Mouse (Mus musculus) hindbrain, embryonic 13.5 days (tissue): ENCODE results near the gene 9230102O04Rik. TPM values are rescaled to one million over a fixed set of nuclear protein-coding genes. Genes with fewer than 3 reads are reported as not detected.

Experiments
- ATAC-seq: fragments of 200-750 bp; cut with Nextera tagmentation; 2 replicates; pipeline ENCODE4 v1.8.0; 2017; ENCODE audit warnings: moderate TSS enrichment; ENCODE audit not compliant: low FRiP score
- H3K27ac ChIP-seq: fragments of 300-500 bp; sonication (generic); 2 replicates; pipeline ENCODE4 v1.5.1; 2015; ENCODE audit warnings: inconsistent platforms, mild to moderate bottlenecking, moderate library complexity
- H3K27me3 ChIP-seq: fragments of 300-500 bp; sonication (generic); 2 replicates; pipeline ENCODE4 v1.6.1; 2015; ENCODE audit warnings: mild to moderate bottlenecking, inconsistent platforms
- H3K36me3 ChIP-seq: fragments of 300-500 bp; sonication (generic); 2 replicates; pipeline ENCODE4 v1.6.1; 2015; ENCODE audit warnings: mild to moderate bottlenecking, inconsistent platforms
- H3K4me1 ChIP-seq: fragments of 300-500 bp; sonication (generic); replicated peaks from 2 replicates; pipeline ENCODE4 v1.6.1; 2015; ENCODE audit warnings: inconsistent platforms
- H3K4me2 ChIP-seq: fragments of 300-500 bp; sonication (generic); 2 replicates; pipeline ENCODE4 v1.6.1; 2015; ENCODE audit warnings: inconsistent platforms, mild to moderate bottlenecking, moderate library complexity
- H3K4me3 ChIP-seq: fragments of 300-500 bp; sonication (generic); 2 replicates; pipeline ENCODE4 v1.5.1; 2015; ENCODE audit warnings: mild to moderate bottlenecking, inconsistent platforms
- H3K9ac ChIP-seq: fragments of 300-500 bp; sonication (generic); 2 replicates; pipeline ENCODE4 v1.6.1; 2015; ENCODE audit warnings: mild to moderate bottlenecking, inconsistent platforms
- H3K9me3 ChIP-seq: fragments of 300-500 bp; sonication (generic); 2 replicates; pipeline ENCODE4 v1.6.1; 2016; ENCODE audit warnings: inconsistent platforms
- WGBS: fragments of 180-500 bp; shearing (Covaris S2); methylation state at CpG from one replicate; pipeline ENCODE4 v1.1.7; 2015; 5-methylcytosine and 5-hydroxymethylcytosine counted together
- polyA plus RNA-seq: library from polyadenylated mRNA; unstranded; fragments of >200 nt; fragmentation: Nextera tagmentation; extraction: Ambion mirVana; gene quantifications from 2 replicates; pipeline ENCODE4 v1.2.1, GENCODE M21; 2015

9230102O04Rik gene
- 1.4 and 2.7 TPM in 2 replicates for polyA plus RNA-seq

- no peaks in the 10 kb centered on the region for H3K9me3 ChIP-seq
- H3K4me3 ChIP-seq = peak within 1 kb of the TSS; percentile 23
- peaks cover 7% of the 10 kb centered on the region; the same call in 1 of the 2 replicates for H3K4me1 ChIP-seq
- H3K27ac ChIP-seq = no peak within 1 kb of the TSS
- H3K36me3 ChIP-seq = no peaks in the 10 kb centered on the region
- 0 out of 2 replicates have a peak within 1 kb of the TSS, but pooled peaks have one; percentile 1 for H3K9ac ChIP-seq
- WGBS = under 1% methylated on average over 30 of the region's 30 CpGs
- peak; percentile 67 for ATAC-seq
- peak within 1 kb of the TSS; percentile 41 for H3K4me2 ChIP-seq
- peaks cover 96% of the 10 kb centered on the region for H3K27me3 ChIP-seq
Measured at GRCm38 (mm10) chr2:9888913-9889650, at the start of gene 9230102O04Rik. 9230102O04Rik (minus strand) TSS chr2:9889540.

- ATAC-seq = no peak
- no peaks in the 10 kb centered on the region for H3K27me3 ChIP-seq
- H3K4me3 ChIP-seq = no peak overlapping the region
- no peaks in the 10 kb centered on the region for H3K9me3 ChIP-seq
- H3K4me1 ChIP-seq = no peaks in the 10 kb centered on the region
- 0 out of 2 replicates have a peak, but pooled peaks cover 8% of the 10 kb centered on the region for H3K36me3 ChIP-seq
- no peak overlapping the region for H3K4me2 ChIP-seq
- 43% methylated on average over 1 of the region's 1 CpGs for WGBS
- no peak overlapping the region for H3K9ac ChIP-seq
- H3K27ac ChIP-seq = no peak overlapping the region
Measured at GRCm38 (mm10) chr2:9935965-9936364, 46.6 kb upstream of the 9230102O04Rik start.

GRCm38 (mm10) chr2:9926905-9927283 is 37.6 kb upstream of the 9230102O04Rik start:
- Histone ChIP-seq H3K4me1 (peaks cover 7% of the 10 kb centered on the region), H3K9ac (no peak overlapping the region), H3K27ac (no peak overlapping the region), H3K9me3 (no peaks in the 10 kb centered on the region), H3K36me3 (peaks cover 7% of the 10 kb centered on the region; the same call in 1 of the 2 replicates), H3K4me2 (no peak overlapping the region), H3K4me3 (no peak overlapping the region), H3K27me3 (no peaks in the 10 kb centered on the region)
- ATAC-seq = no peak
- WGBS = 70% methylated on average over 4 of the region's 4 CpGs

GRCm38 (mm10) chr2:9926194-9926904 is 37.0 kb upstream of the 9230102O04Rik start:
- Histone ChIP-seq H3K27me3 (no peaks in the 10 kb centered on the region), H3K4me2 (no peak overlapping the region), H3K4me3 (no peak overlapping the region), H3K9me3 (no peaks in the 10 kb centered on the region), H3K27ac (no peak overlapping the region), H3K4me1 (peaks cover 7% of the 10 kb centered on the region), H3K9ac (no peak overlapping the region; the same call in 1 of the 2 replicates), H3K36me3 (peaks cover 6% of the 10 kb centered on the region; the same call in 1 of the 2 replicates)
- WGBS = 48% methylated on average over 7 of the region's 7 CpGs
- ATAC-seq = no peak

GRCm38 (mm10) chr2:9918691-9919471 is 29.5 kb upstream of the 9230102O04Rik start:
- H3K4me3 ChIP-seq = no peak overlapping the region
- no peak overlapping the region for H3K27ac ChIP-seq
- WGBS = 90% methylated on average over 17 of the region's 17 CpGs
- ATAC-seq = no peak
- no peaks in the 10 kb centered on the region for H3K9me3 ChIP-seq
- peaks cover 30% of the 10 kb centered on the region for H3K36me3 ChIP-seq
- H3K4me2 ChIP-seq = no peak overlapping the region
- H3K9ac ChIP-seq = no peak overlapping the region
- no peaks in the 10 kb centered on the region for H3K27me3 ChIP-seq
- H3K4me1 ChIP-seq = no peaks in the 10 kb centered on the region

GRCm38 (mm10) chr2:9917602-9918001 is 28.3 kb upstream of the 9230102O04Rik start:
- no peak for ATAC-seq
- H3K36me3 ChIP-seq = peaks cover 28% of the 10 kb centered on the region
- H3K4me2 ChIP-seq = no peak overlapping the region
- no peak overlapping the region for H3K9ac ChIP-seq
- H3K9me3 ChIP-seq = no peaks in the 10 kb centered on the region
- H3K27me3 ChIP-seq = no peaks in the 10 kb centered on the region
- 91% methylated on average over 9 of the region's 9 CpGs for WGBS
- no peak overlapping the region for H3K27ac ChIP-seq
- H3K4me3 ChIP-seq = no peak overlapping the region
- H3K4me1 ChIP-seq = no peaks in the 10 kb centered on the region

GRCm38 (mm10) chr2:9905995-9906394 is 16.7 kb upstream of the 9230102O04Rik start:
- Histone ChIP-seq H3K36me3 (no peaks in the 10 kb centered on the region), H3K4me2 (peak overlapping the region; percentile 29; the same call in 1 of the 2 replicates), H3K9me3 (no peaks in the 10 kb centered on the region), H3K27ac (no peak overlapping the region), H3K9ac (no peak overlapping the region), H3K4me3 (no peak overlapping the region), H3K4me1 (0 out of 2 replicates have a peak, but pooled peaks cover 4% of the 10 kb centered on the region), H3K27me3 (peaks cover 26% of the 10 kb centered on the region)
- ATAC-seq = no peak
- WGBS = 10% methylated on average over 11 of the region's 11 CpGs

- no peak for ATAC-seq
- H3K4me1 ChIP-seq = 0 out of 2 replicates have a peak, but pooled peaks cover 4% of the 10 kb centered on the region
- no peak overlapping the region for H3K4me3 ChIP-seq
- no peak overlapping the region for H3K27ac ChIP-seq
- H3K36me3 ChIP-seq = no peaks in the 10 kb centered on the region
- H3K27me3 ChIP-seq = peaks cover 40% of the 10 kb centered on the region
- H3K9me3 ChIP-seq = no peaks in the 10 kb centered on the region
- H3K9ac ChIP-seq = no peak overlapping the region
- 64% methylated on average over 14 of the region's 14 CpGs for WGBS
- H3K4me2 ChIP-seq = no peak overlapping the region
Measured at GRCm38 (mm10) chr2:9903854-9904560, 14.7 kb upstream of the 9230102O04Rik start.

GRCm38 (mm10) chr2:9897846-9898245 is 8.5 kb upstream of the 9230102O04Rik start:
- WGBS = 7% methylated on average over 8 of the region's 8 CpGs
- 0 out of 2 replicates have a peak, but pooled peaks have one; percentile 18 for ATAC-seq
- Histone ChIP-seq H3K4me3 (no peak overlapping the region), H3K4me1 (peaks cover 18% of the 10 kb centered on the region), H3K9ac (no peak overlapping the region), H3K36me3 (no peaks in the 10 kb centered on the region), H3K4me2 (no peak overlapping the region), H3K27me3 (peaks cover 83% of the 10 kb centered on the region), H3K9me3 (no peaks in the 10 kb centered on the region), H3K27ac (no peak overlapping the region)

GRCm38 (mm10) chr2:9896097-9896770 is 6.9 kb upstream of the 9230102O04Rik start:
- WGBS = 1% methylated on average over 22 of the region's 22 CpGs
- peaks cover 18% of the 10 kb centered on the region for H3K4me1 ChIP-seq
- H3K4me3 ChIP-seq = peak overlapping the region; percentile 4; the same call in 1 of the 2 replicates
- peaks cover 90% of the 10 kb centered on the region for H3K27me3 ChIP-seq
- ATAC-seq = peak; percentile 43; the same call in 1 of the 2 replicates
- no peak overlapping the region for H3K9ac ChIP-seq
- peak overlapping the region; percentile 32 for H3K4me2 ChIP-seq
- H3K9me3 ChIP-seq = no peaks in the 10 kb centered on the region
- H3K36me3 ChIP-seq = no peaks in the 10 kb centered on the region
- H3K27ac ChIP-seq = no peak overlapping the region
